Mouse (Mus musculus): ENCODE results near the gene Dpysl4.

DNA sequence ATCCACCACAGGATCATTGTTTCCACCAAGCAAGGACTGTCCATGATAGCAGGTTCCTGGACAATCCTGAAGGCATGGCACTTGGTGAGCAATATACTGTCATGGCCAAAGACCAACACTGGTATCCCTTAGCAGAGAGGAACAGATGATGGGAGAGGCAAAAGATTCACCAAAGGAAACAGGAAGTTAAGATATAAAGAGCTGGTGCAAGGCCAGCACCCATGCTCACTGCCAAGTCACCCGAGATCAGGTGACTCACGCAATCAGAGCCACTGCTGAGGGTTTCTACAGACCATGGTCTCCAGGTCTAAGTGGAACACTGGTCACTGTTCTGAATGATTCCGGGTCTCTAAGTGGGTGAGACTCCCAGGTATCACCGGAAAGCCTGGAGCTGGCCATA, 40.1 kb downstream of the Dpysl4 start:
- TF ChIP-seq POLR2A (IDR thresholded peaks at IDR 0.05; ENCODE audit: low read depth, low read length) (no peak), CTCF (IDR thresholded peaks at IDR 0.05; ENCODE audit: extremely low read depth, insufficient read length, insufficient replicate concordance, low read depth, low read length) (no peak)
